Mouse (Mus musculus) lung, embryonic 14.5 days (tissue): Measurements from ENCODE around the gene Klhl3. TPM values are rescaled to one million over a fixed set of nuclear protein-coding genes. Genes with fewer than 3 reads are reported as not detected.

Experiments used
- ATAC-seq: fragments of 200-750 bp; cut with Nextera tagmentation; 2 replicates; pipeline ENCODE4 v1.8.0; 2017; ENCODE audit warnings: mild to moderate bottlenecking, moderate TSS enrichment, moderate library complexity; ENCODE audit not compliant: insufficient read depth
- DNase-seq: peaks from one replicate; pipeline ENCODE4 v3.0.0-alpha.2; 2015
- H3K27ac ChIP-seq: fragments of 300-500 bp; sonication (generic); 2 replicates; pipeline ENCODE4 v1.5.1; 2014; ENCODE audit warnings: low read depth, mild to moderate bottlenecking, moderate library complexity
- H3K27me3 ChIP-seq: fragments of 300-500 bp; sonication (generic); 2 replicates; pipeline ENCODE4 v1.6.1; 2014; ENCODE audit warnings: low read length, control low read depth; ENCODE audit not compliant: insufficient read depth
- H3K36me3 ChIP-seq: fragments of 300-500 bp; sonication (generic); 2 replicates; pipeline ENCODE4 v1.6.1; 2014; ENCODE audit warnings: control low read depth; ENCODE audit not compliant: insufficient read depth
- H3K4me1 ChIP-seq: fragments of 300-500 bp; sonication (generic); 2 replicates; pipeline ENCODE4 v1.6.1; 2014; ENCODE audit warnings: antibody characterized with exemption, control low read depth; ENCODE audit not compliant: insufficient read depth
- H3K4me2 ChIP-seq: fragments of 300-500 bp; sonication (generic); 2 replicates; pipeline ENCODE4 v1.6.1; 2014; ENCODE audit warnings: mild to moderate bottlenecking
- H3K4me3 ChIP-seq: fragments of 300-500 bp; sonication (generic); 2 replicates; pipeline ENCODE4 v1.5.1; 2014; ENCODE audit warnings: low read depth, low read length
- H3K9ac ChIP-seq: fragments of 300-500 bp; sonication (generic); 2 replicates; pipeline ENCODE4 v1.6.1; 2014
- H3K9me3 ChIP-seq: fragments of 300-500 bp; sonication (generic); 2 replicates; pipeline ENCODE4 v1.6.1; 2016; ENCODE audit warnings: low read depth, low read length, control low read depth
- CTCF ChIP-seq: IDR thresholded peaks from 2 replicates; pipeline ENCODE4 v1.5.1; 2016; ENCODE audit warnings: antibody characterized with exemption, low read depth
- WGBS: fragments of 180-500 bp; shearing (Covaris S2); extraction: QIAGEN DNeasy Blood & Tissue Kit; methylation state at CpG from one replicate; pipeline ENCODE4 v1.1.7; 2014; 5-methylcytosine and 5-hydroxymethylcytosine counted together
- polyA plus RNA-seq: library from polyadenylated mRNA; unstranded; fragments of >200 nt; fragmentation: Nextera tagmentation; extraction: Ambion mirVana; gene quantifications from 2 replicates; pipeline ENCODE4 v1.2.1, GENCODE M21; 2014

Gene Klhl3
- polyA plus RNA-seq, 1 experiment from 2014 or later = 3.9 TPM

GRCm38 (mm10) chr13:58023726-58024453, 89.5 kb downstream of the Klhl3 start:
- Histone ChIP-seq H3K4me1 (no peaks in the 10 kb centered on the region), H3K9me3 (no peaks in the 10 kb centered on the region), H3K36me3 (peaks cover under 1% of the 10 kb centered on the region; the same call in 1 of the 2 replicates), H3K4me3 (no peak overlapping the region), H3K4me2 (no peak overlapping the region), H3K27ac (no peak overlapping the region), H3K27me3 (no peaks in the 10 kb centered on the region), H3K9ac (no peak overlapping the region)
- DNase-seq (no peak), ATAC-seq (no peak)
- no peak for TF ChIP-seq CTCF
- 69% methylated on average over 8 of the region's 8 CpGs for WGBS

GRCm38 (mm10) chr13:58023001-58023560, 90.3 kb downstream of the Klhl3 start:
- Histone ChIP-seq H3K27ac (no peak overlapping the region), H3K9ac (no peak overlapping the region), H3K4me1 (no peaks in the 10 kb centered on the region), H3K4me2 (no peak overlapping the region), H3K4me3 (no peak overlapping the region), H3K27me3 (no peaks in the 10 kb centered on the region), H3K36me3 (peaks cover 4% of the 10 kb centered on the region; the same call in 1 of the 2 replicates), H3K9me3 (no peaks in the 10 kb centered on the region)
- DNase-seq = no peak
- WGBS = 79% methylated on average over 9 of the region's 9 CpGs
- no peak for ATAC-seq
- no peak for TF ChIP-seq CTCF

- Histone ChIP-seq H3K36me3 (peaks cover 4% of the 10 kb centered on the region; the same call in 1 of the 2 replicates), H3K9ac (no peak overlapping the region), H3K27ac (no peak overlapping the region), H3K4me1 (no peaks in the 10 kb centered on the region), H3K4me3 (no peak overlapping the region), H3K27me3 (no peaks in the 10 kb centered on the region), H3K4me2 (no peak overlapping the region), H3K9me3 (no peaks in the 10 kb centered on the region)
- ATAC-seq = no peak
- DNase-seq = no peak
- no peak for TF ChIP-seq CTCF
- 75% methylated on average over 10 of the region's 10 CpGs for WGBS
Measured at GRCm38 (mm10) chr13:58020428-58020827, 93.0 kb downstream of the Klhl3 start.

- peaks cover 7% of the 10 kb centered on the region; the same call in 1 of the 2 replicates for H3K36me3 ChIP-seq
- peak; percentile 71; the same call in 1 of the 2 replicates for ATAC-seq
- WGBS = 55% methylated on average over 6 of the region's 6 CpGs
- peak; percentile 63 for DNase-seq
- H3K27ac ChIP-seq = no peak overlapping the region
- TF ChIP-seq CTCF = peak; percentile 32
- no peak overlapping the region for H3K4me2 ChIP-seq
- H3K4me1 ChIP-seq = no peaks in the 10 kb centered on the region
- H3K9ac ChIP-seq = no peak overlapping the region
- H3K4me3 ChIP-seq = no peak overlapping the region
- no peaks in the 10 kb centered on the region for H3K27me3 ChIP-seq
- H3K9me3 ChIP-seq = no peaks in the 10 kb centered on the region
Measured at GRCm38 (mm10) chr13:58017298-58017697, 96.1 kb downstream of the Klhl3 start.

- Histone ChIP-seq H3K4me3 (no peak overlapping the region), H3K9me3 (no peaks in the 10 kb centered on the region), H3K4me1 (no peaks in the 10 kb centered on the region), H3K27me3 (no peaks in the 10 kb centered on the region), H3K9ac (no peak overlapping the region), H3K4me2 (no peak overlapping the region), H3K27ac (no peak overlapping the region), H3K36me3 (0 out of 2 replicates have a peak, but pooled peaks cover 3% of the 10 kb centered on the region)
- peak; percentile 86 for TF ChIP-seq CTCF
- DNase-seq (peak; percentile 92), ATAC-seq (peak; percentile 19; the same call in 1 of the 2 replicates)
- WGBS = 63% methylated on average over 14 of the region's 14 CpGs
Measured at GRCm38 (mm10) chr13:58012067-58012925, 101.1 kb downstream of the Klhl3 start.

- no peak for ATAC-seq
- 69% methylated on average over 2 of the region's 2 CpGs for WGBS
- 0 out of 2 replicates have a peak, but pooled peaks cover 3% of the 10 kb centered on the region for H3K36me3 ChIP-seq
- H3K4me1 ChIP-seq = no peaks in the 10 kb centered on the region
- H3K9ac ChIP-seq = no peak overlapping the region
- H3K27ac ChIP-seq = no peak overlapping the region
- no peak overlapping the region for H3K4me2 ChIP-seq
- no peak for DNase-seq
- no peaks in the 10 kb centered on the region for H3K9me3 ChIP-seq
- H3K4me3 ChIP-seq = no peak overlapping the region
- TF ChIP-seq CTCF = no peak
- H3K27me3 ChIP-seq = no peaks in the 10 kb centered on the region
Measured at GRCm38 (mm10) chr13:58011526-58011925, 101.9 kb downstream of the Klhl3 start.
